Mouse (Mus musculus): Measurements from ENCODE around the gene Mdh2. TPM values are rescaled to one million over a fixed set of nuclear protein-coding genes. Genes with fewer than 3 reads are reported as not detected.

The Mdh2 gene
- total and polyA plus RNA-seq, 3 experiments, result 153 to 799 (median 245) TPM

DNA sequence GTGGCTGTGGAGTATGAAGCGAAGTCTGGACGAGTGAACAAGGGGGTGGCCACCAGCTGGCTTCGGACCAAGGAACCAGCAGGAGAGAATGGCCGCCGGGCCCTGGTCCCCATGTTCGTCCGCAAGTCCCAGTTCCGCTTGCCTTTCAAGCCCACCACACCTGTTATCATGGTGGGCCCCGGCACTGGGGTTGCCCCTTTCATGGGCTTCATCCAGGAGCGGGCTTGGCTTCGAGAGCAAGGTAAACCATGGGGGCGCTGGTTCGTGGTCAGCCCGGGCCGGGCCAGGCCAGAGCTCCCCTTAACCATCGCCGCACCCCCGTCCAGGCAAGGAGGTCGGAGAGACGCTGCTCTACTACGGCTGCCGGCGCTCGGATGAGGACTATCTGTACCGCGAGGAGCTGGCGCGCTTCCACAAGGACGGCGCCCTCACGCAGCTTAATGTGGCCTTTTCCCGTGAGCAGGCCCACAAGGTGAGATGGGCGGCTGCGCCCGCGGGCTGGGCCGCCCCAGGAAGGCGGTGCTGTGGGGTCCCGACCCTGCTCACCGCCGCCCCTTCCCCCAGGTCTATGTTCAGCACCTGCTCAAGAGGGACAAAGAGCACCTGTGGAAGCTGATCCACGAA, 44.1 kb upstream of the Mdh2 start:
- Histone ChIP-seq H3K4me1 (ENCODE audit: insufficient read depth, low read depth, low read length) (peaks cover 2% of the 10 kb centered on the region), H3K36me3 (replicated peaks) (peaks cover 93% of the 10 kb centered on the region), H3K4me3 (ENCODE audit: low read depth, low read length) (no peak overlapping the region), H3K27me3 (ENCODE audit: insufficient read depth, low read length) (no peaks in the 10 kb centered on the region; the same call in 1 of the 2 replicates), H3K9me3 (replicated peaks) (peaks cover 6% of the 10 kb centered on the region)
- TF ChIP-seq GATA2 (IDR thresholded peaks at IDR 0.05; ENCODE audit: borderline replicate concordance, low read depth, low read length) (no peak), GATA1 (IDR thresholded peaks at IDR 0.05; ENCODE audit: borderline replicate concordance, low read length) (no peak), TAL1 (conservative IDR thresholded peaks at IDR 0.05; ENCODE audit: low read depth, low read length) (no peak), POLR2AphosphoS5 (IDR thresholded peaks at IDR 0.05; ENCODE audit: insufficient replicate concordance, low read depth, low read length) (no peak), CTCF (IDR thresholded peaks at IDR 0.05; ENCODE audit: low read depth, low read length) (no peak)
- ATAC-seq (ENCODE audit: extremely low read depth, insufficient number of reproducible peaks, low FRiP score, poor library complexity, severe bottlenecking) (no peak), DNase-seq (ENCODE audit: low spot score) (no peak)

DNA sequence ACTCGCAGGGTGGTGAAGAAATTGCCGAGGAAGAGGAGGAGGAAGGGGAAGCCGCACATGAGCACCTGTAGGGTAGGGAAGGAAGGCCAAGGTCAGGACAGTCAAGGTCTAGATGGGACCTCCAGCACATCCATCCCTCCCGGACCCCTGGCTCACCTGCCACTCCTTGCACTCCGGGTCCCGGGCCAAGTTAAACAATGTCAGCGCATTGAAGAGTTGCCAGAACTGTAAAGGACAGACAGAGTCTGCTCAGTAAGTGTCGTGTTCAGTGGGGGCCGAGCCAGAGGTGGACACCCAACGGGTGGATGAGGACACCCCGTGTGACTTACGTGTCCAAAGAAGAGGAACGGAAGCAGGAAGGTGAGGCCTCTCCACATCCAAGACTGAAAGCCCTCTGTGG, 42.5 kb upstream of the Mdh2 start:
- TF ChIP-seq TAL1 (conservative IDR thresholded peaks at IDR 0.05; ENCODE audit: low read depth, low read length) (no peak), CTCF (IDR thresholded peaks at IDR 0.05; ENCODE audit: low read depth, low read length) (no peak), POLR2AphosphoS5 (IDR thresholded peaks at IDR 0.05; ENCODE audit: insufficient replicate concordance, low read depth, low read length) (no peak), GATA2 (IDR thresholded peaks at IDR 0.05; ENCODE audit: borderline replicate concordance, low read depth, low read length) (no peak), GATA1 (IDR thresholded peaks at IDR 0.05; ENCODE audit: borderline replicate concordance, low read length) (no peak)
- peaks cover 87% of the 10 kb centered on the region for H3K36me3 ChIP-seq (replicated peaks)

GRCm38 (mm10) chr5:135736544-135736943, 41.7 kb upstream of the Mdh2 start:
- peaks cover 6% of the 10 kb centered on the region for H3K9me3 ChIP-seq (replicated peaks)

More for the DNA sequence above, 42.5 kb upstream of the Mdh2 start:
- peaks cover 6% of the 10 kb centered on the region for H3K9me3 ChIP-seq (replicated peaks)
- H3K4me1 ChIP-seq (ENCODE audit: insufficient read depth, low read depth, low read length), result peaks cover 2% of the 10 kb centered on the region
- H3K27me3 ChIP-seq (ENCODE audit: insufficient read depth, low read length), result no peaks in the 10 kb centered on the region; the same call in 1 of the 2 replicates
- no peak for ATAC-seq (ENCODE audit: extremely low read depth, insufficient number of reproducible peaks, low FRiP score, poor library complexity, severe bottlenecking)
- DNase-seq (ENCODE audit: low spot score), result no peak
- no peak overlapping the region for H3K4me3 ChIP-seq (ENCODE audit: low read depth, low read length)

GRCm38 (mm10) chr5:135737154-135737553, 41.1 kb upstream of the Mdh2 start:
- Histone ChIP-seq H3K4me3 (ENCODE audit: low read depth, low read length) (no peak overlapping the region), H3K9me3 (replicated peaks) (peaks cover 6% of the 10 kb centered on the region), H3K27me3 (ENCODE audit: insufficient read depth, low read length) (no peaks in the 10 kb centered on the region), H3K4me1 (ENCODE audit: insufficient read depth, low read depth, low read length) (peaks cover 2% of the 10 kb centered on the region), H3K36me3 (replicated peaks) (peaks cover 86% of the 10 kb centered on the region)
- TF ChIP-seq POLR2AphosphoS5 (IDR thresholded peaks at IDR 0.05; ENCODE audit: insufficient replicate concordance, low read depth, low read length), result no peak
- no peak for TF ChIP-seq TAL1 (conservative IDR thresholded peaks at IDR 0.05; ENCODE audit: low read depth, low read length)
- no peak for TF ChIP-seq GATA1 (IDR thresholded peaks at IDR 0.05; ENCODE audit: borderline replicate concordance, low read length)
- TF ChIP-seq CTCF (IDR thresholded peaks at IDR 0.05; ENCODE audit: low read depth, low read length), result no peak; the same call in 1 of the 2 replicates
- TF ChIP-seq GATA2 (IDR thresholded peaks at IDR 0.05; ENCODE audit: borderline replicate concordance, low read depth, low read length), result no peak
- no peak for ATAC-seq (ENCODE audit: extremely low read depth, insufficient number of reproducible peaks, low FRiP score, poor library complexity, severe bottlenecking)
- DNase-seq (ENCODE audit: low spot score), result no peak

More at GRCm38 (mm10) chr5:135736544-135736943, 41.7 kb upstream of the Mdh2 start:
- Histone ChIP-seq H3K36me3 (replicated peaks) (peaks cover 86% of the 10 kb centered on the region), H3K4me3 (ENCODE audit: low read depth, low read length) (no peak overlapping the region), H3K4me1 (ENCODE audit: insufficient read depth, low read depth, low read length) (peaks cover 2% of the 10 kb centered on the region), H3K27me3 (ENCODE audit: insufficient read depth, low read length) (no peaks in the 10 kb centered on the region)
- ATAC-seq (ENCODE audit: extremely low read depth, insufficient number of reproducible peaks, low FRiP score, poor library complexity, severe bottlenecking) (no peak), DNase-seq (ENCODE audit: low spot score) (no peak)
- TF ChIP-seq GATA2 (IDR thresholded peaks at IDR 0.05; ENCODE audit: borderline replicate concordance, low read depth, low read length), result no peak
- no peak for TF ChIP-seq TAL1 (conservative IDR thresholded peaks at IDR 0.05; ENCODE audit: low read depth, low read length)
- TF ChIP-seq GATA1 (IDR thresholded peaks at IDR 0.05; ENCODE audit: borderline replicate concordance, low read length), result no peak
- TF ChIP-seq POLR2AphosphoS5 (IDR thresholded peaks at IDR 0.05; ENCODE audit: insufficient replicate concordance, low read depth, low read length), result no peak
- no peak for TF ChIP-seq CTCF (IDR thresholded peaks at IDR 0.05; ENCODE audit: low read depth, low read length)

- Histone ChIP-seq H3K9me3 (replicated peaks) (peaks cover 6% of the 10 kb centered on the region), H3K4me1 (ENCODE audit: insufficient read depth, low read depth, low read length) (peaks cover 7% of the 10 kb centered on the region), H3K27me3 (ENCODE audit: insufficient read depth, low read length) (no peaks in the 10 kb centered on the region), H3K4me3 (ENCODE audit: low read depth, low read length) (no peak overlapping the region), H3K36me3 (replicated peaks) (peaks cover 78% of the 10 kb centered on the region)
- ATAC-seq (ENCODE audit: extremely low read depth, insufficient number of reproducible peaks, low FRiP score, poor library complexity, severe bottlenecking) (no peak), DNase-seq (ENCODE audit: low spot score) (no peak)
- no peak for TF ChIP-seq GATA1 (IDR thresholded peaks at IDR 0.05; ENCODE audit: borderline replicate concordance, low read length)
- no peak for TF ChIP-seq POLR2AphosphoS5 (IDR thresholded peaks at IDR 0.05; ENCODE audit: insufficient replicate concordance, low read depth, low read length)
- TF ChIP-seq TAL1 (conservative IDR thresholded peaks at IDR 0.05; ENCODE audit: low read depth, low read length), result no peak
- TF ChIP-seq GATA2 (IDR thresholded peaks at IDR 0.05; ENCODE audit: borderline replicate concordance, low read depth, low read length), result no peak
- TF ChIP-seq CTCF (IDR thresholded peaks at IDR 0.05; ENCODE audit: low read depth, low read length), result no peak
Observed at GRCm38 (mm10) chr5:135738266-135738665, 40.0 kb upstream of the Mdh2 start.

DNA sequence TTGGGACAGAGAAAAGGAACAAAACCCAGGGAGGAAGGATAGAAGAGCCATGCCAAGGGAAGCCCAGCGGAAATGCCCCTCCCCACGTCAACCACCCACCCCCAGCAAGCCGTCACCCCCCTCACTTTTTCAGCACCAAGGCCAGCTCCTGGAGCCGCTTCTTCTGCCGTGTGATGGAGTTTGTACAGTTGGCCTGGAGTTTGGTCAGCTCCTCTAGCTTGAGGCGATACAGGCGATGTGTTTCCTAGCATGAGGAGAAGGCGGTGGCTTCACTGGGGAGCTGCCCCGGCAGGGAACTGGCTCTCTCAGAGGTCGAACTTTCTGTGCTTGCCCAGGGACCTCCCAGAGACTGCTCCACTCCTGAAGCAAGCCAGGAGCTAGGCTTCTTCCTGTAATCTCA, 36.1 kb upstream of the Mdh2 start:
- peaks cover 19% of the 10 kb centered on the region for H3K4me1 ChIP-seq (ENCODE audit: insufficient read depth, low read depth, low read length)
- DNase-seq (ENCODE audit: low spot score) (no peak), ATAC-seq (ENCODE audit: extremely low read depth, insufficient number of reproducible peaks, low FRiP score, poor library complexity, severe bottlenecking) (no peak)
- H3K27me3 ChIP-seq (ENCODE audit: insufficient read depth, low read length), result peaks cover 6% of the 10 kb centered on the region; the same call in 1 of the 2 replicates
- no peaks in the 10 kb centered on the region for H3K9me3 ChIP-seq (replicated peaks)
- peaks cover 39% of the 10 kb centered on the region for H3K36me3 ChIP-seq (replicated peaks)
- no peak overlapping the region for H3K4me3 ChIP-seq (ENCODE audit: low read depth, low read length)
- no peak for TF ChIP-seq CTCF (IDR thresholded peaks at IDR 0.05; ENCODE audit: low read depth, low read length)
- no peak for TF ChIP-seq POLR2AphosphoS5 (IDR thresholded peaks at IDR 0.05; ENCODE audit: insufficient replicate concordance, low read depth, low read length)

Measured in G1E (cell line).